Mouse (Mus musculus): ENCODE measurements around the gene Rai2.

DNA sequence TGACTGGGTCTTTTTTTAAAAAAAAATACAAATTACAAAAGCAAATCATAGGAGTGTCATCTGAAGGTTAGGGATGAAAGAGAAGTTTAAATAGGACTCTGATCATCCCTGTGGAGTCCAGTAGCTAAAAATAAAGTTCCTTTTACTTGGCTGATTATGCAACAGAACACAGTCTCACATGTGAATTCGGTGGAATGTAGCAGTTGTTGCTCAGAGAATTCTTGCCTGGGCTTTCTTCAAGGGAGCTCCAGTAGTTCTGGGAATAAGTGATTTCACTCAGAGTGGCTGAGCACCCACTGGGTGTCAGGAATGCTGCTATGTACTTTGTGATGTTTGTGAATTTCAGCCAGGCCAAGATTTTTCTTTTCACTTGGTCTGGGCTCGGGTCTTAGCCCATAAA is 30.5 kb downstream of the Rai2 start:
- no peak for TF ChIP-seq E2F4 (IDR thresholded peaks at IDR 0.05; ENCODE audit: insufficient read depth)
- no peak for TF ChIP-seq POLR2A (IDR thresholded peaks at IDR 0.05; ENCODE audit: insufficient read length, low read depth)
- no peak for TF ChIP-seq MYOD1 (IDR thresholded peaks at IDR 0.05; ENCODE audit: control insufficient read depth in 1 of 3, insufficient read length in 2 of 3, low read depth in 2 of 3)
- no peak for TF ChIP-seq MAX (IDR thresholded peaks at IDR 0.05; ENCODE audit: low read depth)
- TF ChIP-seq USF1 (IDR thresholded peaks at IDR 0.05; ENCODE audit: low read depth) = no peak
- no peak for TF ChIP-seq MYOG (IDR thresholded peaks at IDR 0.05; ENCODE audit: control insufficient read depth in 1 of 3, insufficient read depth in 1 of 3, insufficient read length in 2 of 3, low read depth in 2 of 3)
- TF ChIP-seq TCF3 (IDR thresholded peaks at IDR 0.05; ENCODE audit: insufficient read length, low read depth) = no peak
- TF ChIP-seq SRF (IDR thresholded peaks at IDR 0.05; ENCODE audit: control insufficient read depth, insufficient read length, low read depth) = no peak

Data from myocyte (in vitro differentiated cells).